Mouse (Mus musculus) embryonic facial prominence, embryonic 15.5 days (tissue): ENCODE data around the gene Adm2. TPM values are rescaled to one million over a fixed set of nuclear protein-coding genes. Genes with fewer than 3 reads are reported as not detected.

Experiments used
- ATAC-seq: fragments of 200-750 bp; cut with Nextera tagmentation; 2 replicates; pipeline ENCODE4 v1.8.0; 2017; ENCODE audit warnings: low read depth, moderate TSS enrichment; ENCODE audit not compliant: insufficient number of reproducible peaks, low FRiP score, low TSS enrichment
- H3K27ac ChIP-seq: fragments of 300-500 bp; sonication (generic); replicated peaks from 2 replicates; pipeline ENCODE4 v1.5.1; 2015; ENCODE audit warnings: mild to moderate bottlenecking, inconsistent platforms
- H3K27me3 ChIP-seq: fragments of 300-500 bp; sonication (generic); 2 replicates; pipeline ENCODE4 v1.6.1; 2015; ENCODE audit warnings: inconsistent platforms
- H3K36me3 ChIP-seq: fragments of 300-500 bp; sonication (generic); 2 replicates; pipeline ENCODE4 v1.6.1; 2015; ENCODE audit warnings: mild to moderate bottlenecking, inconsistent platforms
- H3K4me1 ChIP-seq: fragments of 300-500 bp; sonication (generic); 2 replicates; pipeline ENCODE4 v1.6.1; 2015; ENCODE audit warnings: inconsistent platforms
- H3K4me2 ChIP-seq: fragments of 300-500 bp; sonication (generic); replicated peaks from 2 replicates; pipeline ENCODE4 v1.6.1; 2015; ENCODE audit warnings: mild to moderate bottlenecking, inconsistent platforms
- H3K4me3 ChIP-seq: fragments of 300-500 bp; sonication (generic); replicated peaks from 2 replicates; pipeline ENCODE4 v1.5.1; 2015; ENCODE audit warnings: mild to moderate bottlenecking, inconsistent platforms
- H3K9ac ChIP-seq: fragments of 300-500 bp; sonication (generic); 2 replicates; pipeline ENCODE4 v1.6.1; 2015; ENCODE audit warnings: inconsistent platforms
- H3K9me3 ChIP-seq: fragments of 300-500 bp; sonication (generic); replicated peaks from 2 replicates; pipeline ENCODE4 v1.6.1; 2016; ENCODE audit warnings: inconsistent platforms
- WGBS: fragments of 180-500 bp; shearing (Covaris S2); methylation state at CpG from one replicate; pipeline ENCODE4 v1.1.7; 2015; 5-methylcytosine and 5-hydroxymethylcytosine counted together
- polyA plus RNA-seq: library from polyadenylated mRNA; unstranded; fragments of >200 nt; fragmentation: Nextera tagmentation; extraction: Ambion mirVana; gene quantifications from 2 replicates; pipeline ENCODE4 v1.2.1, GENCODE M21; 2015

Gene Adm2
- polyA plus RNA-seq, 1 experiment from 2014 or later, result 0.91 TPM

GRCm38 (mm10) chr15:89309962-89310498 lies 12.5 kb upstream of the Adm2 start:
- ATAC-seq, result 0 out of 2 replicates have a peak, but pooled peaks have one; percentile 13
- no peak overlapping the region for H3K4me2 ChIP-seq
- H3K4me3 ChIP-seq, result no peak overlapping the region
- no peak overlapping the region for H3K9ac ChIP-seq
- 0 out of 2 replicates have a peak overlapping the region, but pooled peaks have one; percentile 5 for H3K27ac ChIP-seq
- no peaks in the 10 kb centered on the region for H3K27me3 ChIP-seq
- peaks cover 18% of the 10 kb centered on the region for H3K36me3 ChIP-seq
- WGBS, result 52% methylated on average over 6 of the region's 6 CpGs
- H3K4me1 ChIP-seq, result peaks cover 32% of the 10 kb centered on the region
- H3K9me3 ChIP-seq, result no peaks in the 10 kb centered on the region

GRCm38 (mm10) chr15:89313359-89313758 lies 9.2 kb upstream of the Adm2 start:
- H3K9me3 ChIP-seq, result no peaks in the 10 kb centered on the region
- no peak for ATAC-seq
- no peak overlapping the region for H3K9ac ChIP-seq
- WGBS, result 68% methylated on average over 4 of the region's 4 CpGs
- peak overlapping the region; percentile 72 for H3K4me2 ChIP-seq
- H3K4me3 ChIP-seq, result 0 out of 2 replicates have a peak overlapping the region, but pooled peaks have one; percentile 5
- H3K27me3 ChIP-seq, result no peaks in the 10 kb centered on the region
- no peak overlapping the region for H3K27ac ChIP-seq
- H3K36me3 ChIP-seq, result no peaks in the 10 kb centered on the region
- peaks cover 32% of the 10 kb centered on the region for H3K4me1 ChIP-seq

GRCm38 (mm10) chr15:89314107-89314506 lies 8.4 kb upstream of the Adm2 start:
- no peaks in the 10 kb centered on the region for H3K27me3 ChIP-seq
- H3K4me1 ChIP-seq, result peaks cover 32% of the 10 kb centered on the region
- no peak overlapping the region for H3K27ac ChIP-seq
- peak overlapping the region; percentile 72 for H3K4me2 ChIP-seq
- H3K9ac ChIP-seq, result peak overlapping the region; percentile 85
- WGBS, result 30% methylated on average over 3 of the region's 3 CpGs
- peak overlapping the region; percentile 97 for H3K4me3 ChIP-seq
- ATAC-seq, result no peak
- no peaks in the 10 kb centered on the region for H3K36me3 ChIP-seq
- no peaks in the 10 kb centered on the region for H3K9me3 ChIP-seq

GRCm38 (mm10) chr15:89314511-89315189 lies 7.9 kb upstream of the Adm2 start:
- no peaks in the 10 kb centered on the region for H3K27me3 ChIP-seq
- peak overlapping the region; percentile 85 for H3K9ac ChIP-seq
- H3K4me1 ChIP-seq, result peaks cover 30% of the 10 kb centered on the region
- peak overlapping the region; percentile 48; the same call in 1 of the 2 replicates for H3K27ac ChIP-seq
- WGBS, result under 1% methylated on average over 58 of the region's 58 CpGs
- no peaks in the 10 kb centered on the region for H3K9me3 ChIP-seq
- H3K4me2 ChIP-seq, result peak overlapping the region; percentile 72
- ATAC-seq, result peak; percentile 40
- H3K36me3 ChIP-seq, result no peaks in the 10 kb centered on the region
- H3K4me3 ChIP-seq, result peak overlapping the region; percentile 97

GRCm38 (mm10) chr15:89315190-89315731 lies 7.3 kb upstream of the Adm2 start, which contains the start of gene Sbf1:
TSS of gene Sbf1 (minus strand) at chr15:89315311.
- under 1% methylated on average over 37 of the region's 37 CpGs for WGBS
- H3K9me3 ChIP-seq, result no peaks in the 10 kb centered on the region
- peak within 1 kb of the TSS; percentile 48; the same call in 1 of the 2 replicates for H3K27ac ChIP-seq
- peak within 1 kb of the TSS; percentile 72 for H3K4me2 ChIP-seq
- peak; percentile 100 for ATAC-seq
- H3K4me3 ChIP-seq, result peak within 1 kb of the TSS; percentile 97
- no peaks in the 10 kb centered on the region for H3K36me3 ChIP-seq
- no peaks in the 10 kb centered on the region for H3K27me3 ChIP-seq
- peak within 1 kb of the TSS; percentile 85 for H3K9ac ChIP-seq
- H3K4me1 ChIP-seq, result peaks cover 24% of the 10 kb centered on the region

- Histone ChIP-seq H3K27me3 (no peaks in the 10 kb centered on the region), H3K4me3 (no peak overlapping the region), H3K9me3 (no peaks in the 10 kb centered on the region), H3K4me2 (no peak overlapping the region), H3K9ac (no peak overlapping the region), H3K36me3 (no peaks in the 10 kb centered on the region), H3K4me1 (peaks cover 18% of the 10 kb centered on the region), H3K27ac (no peak overlapping the region)
- 63% methylated on average over 11 of the region's 11 CpGs for WGBS
- no peak for ATAC-seq
These were observed 6.4 kb upstream of the Adm2 start for GRCm38 (mm10) chr15:89316146-89316545.

GRCm38 (mm10) chr15:89321264-89321663 lies 1.3 kb upstream of the Adm2 start:
- Histone ChIP-seq H3K4me2 (no peak overlapping the region), H3K27ac (no peak overlapping the region), H3K27me3 (peaks cover 9% of the 10 kb centered on the region; the same call in 1 of the 2 replicates), H3K4me1 (peaks cover 7% of the 10 kb centered on the region), H3K36me3 (no peaks in the 10 kb centered on the region), H3K9me3 (no peaks in the 10 kb centered on the region), H3K4me3 (no peak overlapping the region), H3K9ac (no peak overlapping the region)
- no peak for ATAC-seq
- 78% methylated on average over 8 of the region's 8 CpGs for WGBS

GRCm38 (mm10) chr15:89323656-89324055 lies 1.1 kb downstream of the Adm2 start:
- 76% methylated on average over 4 of the region's 4 CpGs for WGBS
- Histone ChIP-seq H3K9ac (no peak overlapping the region), H3K4me3 (no peak overlapping the region), H3K36me3 (no peaks in the 10 kb centered on the region), H3K4me1 (peaks cover 7% of the 10 kb centered on the region), H3K9me3 (no peaks in the 10 kb centered on the region), H3K4me2 (no peak overlapping the region), H3K27me3 (peaks cover 9% of the 10 kb centered on the region; the same call in 1 of the 2 replicates), H3K27ac (no peak overlapping the region)
- ATAC-seq, result no peak

- Histone ChIP-seq H3K36me3 (no peaks in the 10 kb centered on the region), H3K4me2 (no peak overlapping the region), H3K9ac (no peak overlapping the region), H3K27me3 (peaks cover 9% of the 10 kb centered on the region; the same call in 1 of the 2 replicates), H3K4me3 (no peak overlapping the region), H3K9me3 (no peaks in the 10 kb centered on the region), H3K27ac (no peak overlapping the region), H3K4me1 (peaks cover 7% of the 10 kb centered on the region)
- 70% methylated on average over 5 of the region's 5 CpGs for WGBS
- no peak for ATAC-seq
These were observed 3.9 kb downstream of the Adm2 start for GRCm38 (mm10) chr15:89326441-89326840.

- Histone ChIP-seq H3K9ac (no peak within 1 kb of the TSS), H3K4me3 (no peak within 1 kb of the TSS), H3K4me2 (no peak within 1 kb of the TSS), H3K4me1 (no peaks in the 10 kb centered on the region), H3K36me3 (no peaks in the 10 kb centered on the region), H3K27me3 (no peaks in the 10 kb centered on the region), H3K27ac (no peak within 1 kb of the TSS), H3K9me3 (no peaks in the 10 kb centered on the region)
- 86% methylated on average over 7 of the region's 7 CpGs for WGBS
- ATAC-seq, result no peak
These were observed 11.8 kb downstream of the Adm2 start, which contains the start of gene Miox for GRCm38 (mm10) chr15:89334271-89334670. TSS of gene Miox (plus strand) at chr15:89334398.

- WGBS, result 79% methylated on average over 17 of the region's 17 CpGs
- no peak overlapping the region for H3K4me2 ChIP-seq
- H3K9me3 ChIP-seq, result no peaks in the 10 kb centered on the region
- no peak overlapping the region for H3K9ac ChIP-seq
- no peaks in the 10 kb centered on the region for H3K27me3 ChIP-seq
- H3K36me3 ChIP-seq, result no peaks in the 10 kb centered on the region
- no peaks in the 10 kb centered on the region for H3K4me1 ChIP-seq
- no peak overlapping the region for H3K4me3 ChIP-seq
- H3K27ac ChIP-seq, result no peak overlapping the region
- no peak for ATAC-seq
These were observed 12.4 kb downstream of the Adm2 start for GRCm38 (mm10) chr15:89334774-89335537.
